Mouse (Mus musculus) urinary bladder, adult 2 months (tissue): Measurements from ENCODE around the gene Neurl4. TPM values are rescaled to one million over a fixed set of nuclear protein-coding genes. Genes with fewer than 3 reads are reported as not detected.
"Not testable (repeated sequence)": the region's sequence is repeated elsewhere in the genome, so short reads cannot be mapped to it uniquely, and the experiment has no call there.

Source experiments
- DNase-seq: peaks from one replicate; pipeline ENCODE4 v3.0.0; 2022; ENCODE audit warnings: low spot score
- polyA plus RNA-seq: library from polyadenylated mRNA; depleted of rRNA; stranded (reverse); fragments of >200 nt; gene quantifications from 2 replicates; pipeline ENCODE4 v1.2.3, GENCODE M21; 2012

Neurl4 gene
- polyA plus RNA-seq, 1 experiment, result 47.8 TPM

- DNase-seq, result peak; percentile 89
These were observed 12.9 kb downstream of the Neurl4 start, which contains the start of gene Gps2 for GRCm38 (mm10) chr11:69913554-69914371. Gene Gps2 (plus strand): TSS chr11:69913888.

GRCm38 (mm10) chr11:69914372-69914764, 13.5 kb downstream of the Neurl4 start:
- DNase-seq, result no peak

- DNase-seq, result no peak
These were observed 14.1 kb downstream of the Neurl4 start for GRCm38 (mm10) chr11:69914917-69915430.

GRCm38 (mm10) chr11:69915667-69916627, 15.1 kb downstream of the Neurl4 start:
- DNase-seq, result no peak

GRCm38 (mm10) chr11:69916652-69917378, 15.9 kb downstream of the Neurl4 start:
- DNase-seq, result not testable (repeated sequence)

GRCm38 (mm10) chr11:69917379-69917948, 16.6 kb downstream of the Neurl4 start:
- DNase-seq, result no peak

GRCm38 (mm10) chr11:69918118-69918517, 17.2 kb downstream of the Neurl4 start:
- DNase-seq, result no peak

- DNase-seq, result no peak
These were observed 18.2 kb downstream of the Neurl4 start for GRCm38 (mm10) chr11:69919053-69919452.

- no peak for DNase-seq
These were observed 18.9 kb downstream of the Neurl4 start for GRCm38 (mm10) chr11:69919661-69920265.

GRCm38 (mm10) chr11:69920266-69921031, 19.6 kb downstream of the Neurl4 start:
- DNase-seq, result no peak

GRCm38 (mm10) chr11:69921114-69922011, 20.5 kb downstream of the Neurl4 start, which contains the start of gene Eif5a:
Gene Eif5a (minus strand): TSS chr11:69921958.
- DNase-seq, result peak; percentile 100

- DNase-seq, result no peak
These were observed 21.3 kb downstream of the Neurl4 start for GRCm38 (mm10) chr11:69922012-69922756.

- DNase-seq, result no peak
These were observed 21.9 kb downstream of the Neurl4 start for GRCm38 (mm10) chr11:69922796-69923195.

GRCm38 (mm10) chr11:69927501-69927900, 26.6 kb downstream of the Neurl4 start:
- no peak for DNase-seq

- no peak for DNase-seq
These were observed 28.8 kb downstream of the Neurl4 start for GRCm38 (mm10) chr11:69929712-69930111.

GRCm38 (mm10) chr11:69930176-69930575, 29.3 kb downstream of the Neurl4 start:
- DNase-seq, result not testable (repeated sequence)

- no peak for DNase-seq
These were observed 30.2 kb downstream of the Neurl4 start for GRCm38 (mm10) chr11:69930967-69931537.

GRCm38 (mm10) chr11:69931769-69932168, 30.9 kb downstream of the Neurl4 start:
- DNase-seq, result no peak
